In genomic region chr4:104642761-104643469, GRCm38 (mm10) we compare ENCODE assay signal across 10 mouse cellular contexts.
DNase-seq lines count a peak whose midpoint lies in the region; TF ChIP-seq lines count a peak whose summit lies in the region.
"Had no signal": no experiment of that assay in that cellular context is flagged by ENCODE, and none has a peak within 500 bp of the region (broad histone marks: within the 10 kb centered on the region; RNA-seq: fewer than 3 reads in every experiment).

No protein-coding gene starts in this region.

- TF ChIP-seq CTCF in layer of hippocampus, adult 2 months (conservative IDR thresholded peaks at IDR 0.05), result no peak

- no peak overlapping the region for H3K4me3 ChIP-seq in layer of hippocampus, adult 2 months

- intact Hi-C loops in left cerebral cortex, postnatal 10 days (cut with DNase I), result no loop called here
- intact Hi-C loops in heart, postnatal 36 days (cut with DNase I), result no loop called here

- H3K27ac ChIP-seq in layer of hippocampus, adult 2 months, result peak overlapping the region; percentile 84

- peak; percentile 4 to 31 for DNase-seq in adrenal gland, adult (ENCODE audit: inconsistent age in 2 of 2, low spot score in 1 of 2)
- DNase-seq in adrenal gland, adult 2 months, result no peak
- peak; percentile 40 to 73 for DNase-seq in left cerebral cortex, postnatal 10 days (ENCODE audit: extremely low spot score in 1 of 2, low spot score in 2 of 2)
- no peak for DNase-seq in left cerebral cortex, adult 11 months (ENCODE audit: low spot score)
- DNase-seq in cerebellum, adult 8-10 months, result peak; percentile 60
- no peak for DNase-seq in layer of hippocampus, adult 2 months (ENCODE audit: low spot score in 2 of 2)
- no peak for DNase-seq in heart, postnatal 36 days
- no peak for DNase-seq in embryo, embryonic 10 days (ENCODE audit: low spot score)
- DNase-seq: adrenal gland, postnatal 25 days; liver had no signal

Comparison
In these comparisons a context has a peak if more than half of its experiments do, and no peak if none do; other contexts are left out.
1. DNase-seq: peak in adrenal gland, adult (2 of 2), left cerebral cortex, postnatal 10 days (2 of 2) and cerebellum, adult 8-10 months (single experiment); none in adrenal gland, adult 2 months (single experiment), left cerebral cortex, adult 11 months (single experiment), layer of hippocampus, adult 2 months (0 of 2), heart, postnatal 36 days (0 of 2) and embryo, embryonic 10 days (single experiment).